In genomic region chr1:37378095-37378494, GRCm38 (mm10) we compare ENCODE assay signal across 26 mouse cellular contexts.
"Had no signal": no experiment of that assay in that cellular context is flagged by ENCODE, and none has a peak within 500 bp of the region (broad histone marks: within the 10 kb centered on the region; RNA-seq: fewer than 3 reads in every experiment).

No protein-coding gene starts in this region.

- DNase-seq: cerebellum, adult 8-10 months; cerebellum, adult 9-10 months; cerebellum, adult 9-11 months; cerebellum, postnatal 10 days; cerebellum, postnatal 14 days; cerebellum, postnatal 36 days; embryo, embryonic 11 days; forebrain, postnatal 0 days; gastrocnemius, postnatal 10 days; gastrocnemius, postnatal 25 days; gastrocnemius, postnatal 36 days; heart, adult 11 months; heart, adult 18-20 months; heart, adult 2 months had no signal

- H3K4me3 ChIP-seq: embryonic facial prominence, embryonic 10.5 days; embryonic facial prominence, embryonic 12.5 days; embryonic facial prominence, embryonic 13.5 days; embryonic facial prominence, embryonic 15.5 days; erythroblast, embryonic 14.5 days; forebrain, embryonic 10.5 days; forebrain, embryonic 12.5 days; forebrain, embryonic 13.5 days; forebrain, embryonic 15.5 days; gastrocnemius, adult 2 months; heart, adult 2 months had no signal

- ATAC-seq: forebrain, embryonic 13.5 days; forebrain, embryonic 14.5 days; forebrain, embryonic 15.5 days; forebrain, embryonic 16.5 days; forebrain, postnatal 0 days had no signal

- H3K27ac ChIP-seq: embryonic facial prominence, embryonic 10.5 days; embryonic facial prominence, embryonic 12.5 days; embryonic facial prominence, embryonic 13.5 days; embryonic facial prominence, embryonic 15.5 days; forebrain, embryonic 10.5 days; forebrain, embryonic 12.5 days; forebrain, embryonic 13.5 days; forebrain, embryonic 15.5 days; gastrocnemius, adult 2 months; heart, adult 2 months had no signal
